Mouse (Mus musculus) inflammation-experienced regulatory T-cells, adult 16 weeks (primary cell): ENCODE measurements around the gene Gm4340. TPM values are rescaled to one million over a fixed set of nuclear protein-coding genes. Genes with fewer than 3 reads are reported as not detected.

ENCODE experiments used
- polyA plus RNA-seq: library from polyadenylated mRNA; unstranded; fragments of 100-300 nt; shearing (Covaris generic); gene quantifications from one replicate; pipeline ENCODE4 v1.2.1, GENCODE M21; 2017

The Gm4340 gene
- not detected for polyA plus RNA-seq

DNA sequence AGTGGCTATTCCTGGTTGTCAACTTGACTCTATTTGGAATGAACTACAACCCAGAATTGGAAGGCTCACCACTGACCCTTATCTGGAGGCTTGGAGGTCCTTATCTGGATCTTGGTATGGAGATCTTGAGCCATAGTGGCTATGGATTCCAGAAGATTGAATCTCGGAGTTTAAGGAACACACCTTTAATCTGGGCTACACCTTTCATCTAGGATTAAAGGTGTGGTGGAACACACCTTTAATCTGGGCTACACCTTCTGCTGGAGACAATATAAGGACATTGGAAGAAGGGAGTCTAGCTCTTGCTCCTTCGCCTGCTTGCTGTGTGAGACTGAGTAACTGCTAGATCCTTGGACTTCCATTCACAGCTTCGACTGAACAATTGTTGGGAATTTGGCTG is at the start of gene Gm4340:
Gene Gm4340, plus strand, starts transcription at position 301 of the 400 bp plus-strand sequence.

DNA sequence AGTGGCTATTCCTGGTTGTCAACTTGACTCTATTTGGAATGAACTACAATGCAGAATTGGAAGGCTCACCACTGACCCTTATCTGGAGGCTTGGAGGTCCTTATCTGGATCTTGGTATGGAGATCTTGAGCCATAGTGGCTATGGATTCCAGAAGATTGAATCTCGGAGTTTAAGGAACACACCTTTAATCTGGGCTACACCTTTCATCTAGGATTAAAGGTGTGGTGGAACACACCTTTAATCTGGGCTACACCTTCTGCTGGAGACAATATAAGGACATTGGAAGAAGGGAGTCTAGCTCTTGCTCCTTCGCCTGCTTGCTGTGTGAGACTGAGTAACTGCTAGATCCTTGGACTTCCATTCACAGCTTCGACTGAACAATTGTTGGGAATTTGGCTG is 42.6 kb upstream of the Gm4340 start, which contains the start of gene Gm6763:
Gene Gm6763, plus strand, starts transcription at position 301 of the 400 bp plus-strand sequence.

DNA sequence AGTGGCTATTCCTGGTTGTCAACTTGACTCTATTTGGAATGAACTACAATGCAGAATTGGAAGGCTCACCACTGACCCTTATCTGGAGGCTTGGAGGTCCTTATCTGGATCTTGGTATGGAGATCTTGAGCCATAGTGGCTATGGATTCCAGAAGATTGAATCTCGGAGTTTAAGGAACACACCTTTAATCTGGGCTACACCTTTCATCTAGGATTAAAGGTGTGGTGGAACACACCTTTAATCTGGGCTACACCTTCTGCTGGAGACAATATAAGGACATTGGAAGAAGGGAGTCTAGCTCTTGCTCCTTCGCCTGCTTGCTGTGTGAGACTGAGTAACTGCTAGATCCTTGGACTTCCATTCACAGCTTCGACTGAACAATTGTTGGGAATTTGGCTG is 34.1 kb upstream of the Gm4340 start, which contains the start of gene Gm8764:
Gene Gm8764, plus strand, starts transcription at position 301 of the 400 bp plus-strand sequence.

DNA sequence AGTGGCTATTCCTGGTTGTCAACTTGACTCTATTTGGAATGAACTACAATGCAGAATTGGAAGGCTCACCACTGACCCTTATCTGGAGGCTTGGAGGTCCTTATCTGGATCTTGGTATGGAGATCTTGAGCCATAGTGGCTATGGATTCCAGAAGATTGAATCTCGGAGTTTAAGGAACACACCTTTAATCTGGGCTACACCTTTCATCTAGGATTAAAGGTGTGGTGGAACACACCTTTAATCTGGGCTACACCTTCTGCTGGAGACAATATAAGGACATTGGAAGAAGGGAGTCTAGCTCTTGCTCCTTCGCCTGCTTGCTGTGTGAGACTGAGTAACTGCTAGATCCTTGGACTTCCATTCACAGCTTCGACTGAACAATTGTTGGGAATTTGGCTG is 25.6 kb upstream of the Gm4340 start, which contains the start of gene Gm21304:
Gene Gm21304, plus strand, starts transcription at position 301 of the 400 bp plus-strand sequence.

DNA sequence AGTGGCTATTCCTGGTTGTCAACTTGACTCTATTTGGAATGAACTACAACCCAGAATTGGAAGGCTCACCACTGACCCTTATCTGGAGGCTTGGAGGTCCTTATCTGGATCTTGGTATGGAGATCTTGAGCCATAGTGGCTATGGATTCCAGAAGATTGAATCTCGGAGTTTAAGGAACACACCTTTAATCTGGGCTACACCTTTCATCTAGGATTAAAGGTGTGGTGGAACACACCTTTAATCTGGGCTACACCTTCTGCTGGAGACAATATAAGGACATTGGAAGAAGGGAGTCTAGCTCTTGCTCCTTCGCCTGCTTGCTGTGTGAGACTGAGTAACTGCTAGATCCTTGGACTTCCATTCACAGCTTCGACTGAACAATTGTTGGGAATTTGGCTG is 17.1 kb upstream of the Gm4340 start, which contains the start of gene Gm21312:
Gene Gm21312, plus strand, starts transcription at position 301 of the 400 bp plus-strand sequence.

DNA sequence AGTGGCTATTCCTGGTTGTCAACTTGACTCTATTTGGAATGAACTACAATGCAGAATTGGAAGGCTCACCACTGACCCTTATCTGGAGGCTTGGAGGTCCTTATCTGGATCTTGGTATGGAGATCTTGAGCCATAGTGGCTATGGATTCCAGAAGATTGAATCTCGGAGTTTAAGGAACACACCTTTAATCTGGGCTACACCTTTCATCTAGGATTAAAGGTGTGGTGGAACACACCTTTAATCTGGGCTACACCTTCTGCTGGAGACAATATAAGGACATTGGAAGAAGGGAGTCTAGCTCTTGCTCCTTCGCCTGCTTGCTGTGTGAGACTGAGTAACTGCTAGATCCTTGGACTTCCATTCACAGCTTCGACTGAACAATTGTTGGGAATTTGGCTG is 8.6 kb upstream of the Gm4340 start, which contains the start of gene Gm20765:
Gene Gm20765, plus strand, starts transcription at position 301 of the 400 bp plus-strand sequence.

Other genes starting within 250 kb of the Gm4340 start
- not detected for gene Gm21293, start 51.1 kb upstream of the Gm4340 start, polyA plus RNA-seq
- not detected for gene Gm6763, start 42.5 kb upstream of the Gm4340 start, polyA plus RNA-seq
- gene Gm8764, start 34.0 kb upstream of the Gm4340 start, polyA plus RNA-seq = not detected
- not detected for gene Gm21304, start 25.5 kb upstream of the Gm4340 start, polyA plus RNA-seq
- not detected for gene Gm21312, start 17.0 kb upstream of the Gm4340 start, polyA plus RNA-seq
- gene Gm20765, start 8.5 kb upstream of the Gm4340 start, polyA plus RNA-seq = not detected